Mouse (Mus musculus): ENCODE data around the gene Grin2d. TPM values are rescaled to one million over a fixed set of nuclear protein-coding genes. Genes with fewer than 3 reads are reported as not detected.

Gene Grin2d
- total and polyA plus RNA-seq, 2 experiments from 2014 or later, result 4.4 to 37.8 TPM

DNA sequence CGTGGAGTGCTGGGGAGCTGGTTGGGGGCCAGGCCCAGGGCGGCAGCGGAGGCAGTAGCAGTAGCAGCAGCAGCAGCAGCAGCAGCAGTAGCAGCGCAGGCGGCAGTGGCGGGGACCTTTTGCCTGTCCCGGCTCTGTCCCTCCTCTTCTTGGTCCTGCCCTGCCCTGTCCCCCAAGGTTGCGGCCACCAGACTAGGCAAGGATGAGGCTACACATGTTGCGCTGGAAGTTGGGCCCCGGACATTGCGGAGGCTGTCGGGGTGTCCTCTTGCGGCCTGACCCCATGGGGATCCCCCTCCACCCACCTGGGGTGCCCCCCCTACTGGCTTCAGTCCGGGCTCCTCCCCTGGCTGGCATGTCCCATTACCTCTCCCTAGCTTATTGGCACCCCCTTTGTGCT lies 8.4 kb downstream of the Grin2d start:
- no peaks in the 10 kb centered on the region for H3K36me3 ChIP-seq (ENCODE audit: insufficient read depth, low read length)
- 5% methylated on average over 14 of the region's 14 CpGs for WGBS
- DNase-seq (ENCODE audit: low spot score), result peak; percentile 16
- peaks cover 27% of the 10 kb centered on the region for H3K4me1 ChIP-seq (ENCODE audit: insufficient read depth, low read length)
- peak overlapping the region; percentile 77 for H3K4me2 ChIP-seq (ENCODE audit: low read depth, low read length)
- H3K9me3 ChIP-seq (ENCODE audit: low read length), result no peaks in the 10 kb centered on the region
- peak overlapping the region; percentile 78; the same call in 1 of the 2 replicates for H3K27ac ChIP-seq
- H3K4me3 ChIP-seq (ENCODE audit: low read length), result peak overlapping the region; percentile 72
- H3K9ac ChIP-seq (replicated peaks; ENCODE audit: low read length), result peak overlapping the region; percentile 78
- no peak for TF ChIP-seq CTCF (IDR thresholded peaks at IDR 0.05; ENCODE audit: low read depth)
- H3K27me3 ChIP-seq (ENCODE audit: insufficient read depth, low read length), result no peaks in the 10 kb centered on the region
- ATAC-seq, result no peak

DNA sequence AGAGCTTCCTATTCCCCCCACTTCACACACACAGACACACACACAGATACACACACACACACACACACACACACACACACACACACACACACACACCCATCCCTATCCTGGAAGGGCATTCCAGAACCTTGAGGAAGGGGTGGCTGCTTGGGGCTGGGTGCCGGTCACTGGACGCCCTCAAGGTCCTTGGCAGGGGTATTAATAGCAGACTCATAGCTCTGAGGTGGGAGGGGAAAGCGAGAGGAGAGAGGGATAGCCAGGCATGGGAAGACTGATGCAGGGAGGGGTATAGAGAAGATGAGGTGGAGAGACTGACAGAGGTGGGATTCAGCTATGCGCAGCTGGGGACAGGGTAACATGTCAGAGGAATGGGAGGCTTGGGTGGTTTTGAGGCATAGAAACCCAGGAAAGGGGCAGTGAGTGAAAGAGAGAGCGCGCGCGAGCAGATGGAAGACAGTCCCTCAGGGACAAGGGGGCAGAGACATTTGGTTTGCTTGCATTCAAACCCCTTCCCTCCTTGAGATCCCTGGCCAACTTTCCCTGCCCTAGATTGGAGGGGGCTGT lies 9.0 kb downstream of the Grin2d start:
- 10% methylated on average over 8 of the region's 8 CpGs for WGBS
- H3K9ac ChIP-seq (replicated peaks; ENCODE audit: low read length), result peak overlapping the region; percentile 78
- H3K27ac ChIP-seq, result peak overlapping the region; percentile 78; the same call in 1 of the 2 replicates
- no peaks in the 10 kb centered on the region for H3K36me3 ChIP-seq (ENCODE audit: insufficient read depth, low read length)
- ATAC-seq (no peak), DNase-seq (ENCODE audit: low spot score) (peak; percentile 53)
- H3K4me1 ChIP-seq (ENCODE audit: insufficient read depth, low read length), result peaks cover 27% of the 10 kb centered on the region
- no peaks in the 10 kb centered on the region for H3K27me3 ChIP-seq (ENCODE audit: insufficient read depth, low read length)
- no peak for TF ChIP-seq CTCF (IDR thresholded peaks at IDR 0.05; ENCODE audit: low read depth)
- H3K4me2 ChIP-seq (ENCODE audit: low read depth, low read length), result peak overlapping the region; percentile 77
- H3K4me3 ChIP-seq (ENCODE audit: low read length), result peak overlapping the region; percentile 72
- H3K9me3 ChIP-seq (ENCODE audit: low read length), result no peaks in the 10 kb centered on the region

DNA sequence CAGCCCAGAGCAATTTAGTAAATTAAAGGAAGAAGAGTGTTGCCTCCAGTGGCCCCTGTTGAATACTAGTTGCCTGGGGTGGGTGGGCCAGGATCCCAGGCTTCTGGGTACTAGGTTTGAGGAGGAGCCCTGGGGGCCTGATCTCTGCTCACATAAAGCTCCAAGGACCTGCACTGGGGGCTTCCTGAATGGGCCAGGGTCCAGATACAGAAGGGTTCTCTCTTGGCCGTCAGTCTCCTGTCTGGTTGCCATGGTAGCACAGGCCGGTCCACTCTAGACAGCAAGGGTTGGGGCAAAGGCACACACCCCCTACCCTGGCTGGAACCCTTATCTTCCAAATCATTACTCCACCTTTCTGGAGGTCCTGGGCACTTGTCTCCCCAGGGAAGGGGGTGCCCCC lies 10.3 kb downstream of the Grin2d start:
- no peak for TF ChIP-seq CTCF (IDR thresholded peaks at IDR 0.05; ENCODE audit: low read depth)
- Histone ChIP-seq H3K27me3 (ENCODE audit: insufficient read depth, low read length) (no peaks in the 10 kb centered on the region), H3K9ac (replicated peaks; ENCODE audit: low read length) (peak overlapping the region; percentile 85), H3K4me1 (ENCODE audit: insufficient read depth, low read length) (peaks cover 21% of the 10 kb centered on the region), H3K36me3 (ENCODE audit: insufficient read depth, low read length) (no peaks in the 10 kb centered on the region), H3K4me2 (ENCODE audit: low read depth, low read length) (peak overlapping the region; percentile 77), H3K9me3 (ENCODE audit: low read length) (no peaks in the 10 kb centered on the region), H3K27ac (peak overlapping the region; percentile 0; the same call in 1 of the 2 replicates), H3K4me3 (ENCODE audit: low read length) (peak overlapping the region; percentile 72)
- 5% methylated on average over 2 of the region's 2 CpGs for WGBS
- ATAC-seq, result no peak
- DNase-seq (ENCODE audit: low spot score), result peak; percentile 24

GRCm38 (mm10) chr7:45865925-45866910 lies 12.0 kb downstream of the Grin2d start:
- Histone ChIP-seq H3K36me3 (ENCODE audit: insufficient read depth, low read length) (no peaks in the 10 kb centered on the region), H3K9ac (replicated peaks; ENCODE audit: low read length) (peak overlapping the region; percentile 85), H3K9me3 (ENCODE audit: low read length) (no peaks in the 10 kb centered on the region), H3K4me2 (ENCODE audit: low read depth, low read length) (peak overlapping the region; percentile 77), H3K27me3 (ENCODE audit: insufficient read depth, low read length) (no peaks in the 10 kb centered on the region), H3K4me3 (ENCODE audit: low read length) (peak overlapping the region; percentile 72), H3K27ac (peak overlapping the region; percentile 83), H3K4me1 (ENCODE audit: insufficient read depth, low read length) (peaks cover 21% of the 10 kb centered on the region)
- TF ChIP-seq CTCF (IDR thresholded peaks at IDR 0.05; ENCODE audit: low read depth), result no peak
- ATAC-seq (peak; percentile 73), DNase-seq (ENCODE audit: low spot score) (peak; percentile 98)
- WGBS, result 2% methylated on average over 111 of the region's 117 CpGs

- H3K27ac ChIP-seq, result no peak overlapping the region
- H3K9ac ChIP-seq (replicated peaks; ENCODE audit: low read length), result no peak overlapping the region
- H3K4me3 ChIP-seq (ENCODE audit: low read length), result no peak overlapping the region
- no peak for TF ChIP-seq CTCF (IDR thresholded peaks at IDR 0.05; ENCODE audit: low read depth)
- no peaks in the 10 kb centered on the region for H3K36me3 ChIP-seq (ENCODE audit: insufficient read depth, low read length)
- DNase-seq (ENCODE audit: low spot score) (no peak), ATAC-seq (no peak)
- peaks cover 16% of the 10 kb centered on the region for H3K4me1 ChIP-seq (ENCODE audit: insufficient read depth, low read length)
- 63% methylated on average over 3 of the region's 3 CpGs for WGBS
- no peaks in the 10 kb centered on the region for H3K9me3 ChIP-seq (ENCODE audit: low read length)
- H3K27me3 ChIP-seq (ENCODE audit: insufficient read depth, low read length), result no peaks in the 10 kb centered on the region
- H3K4me2 ChIP-seq (ENCODE audit: low read depth, low read length), result no peak overlapping the region
Observed at GRCm38 (mm10) chr7:45864435-45864834, 13.7 kb downstream of the Grin2d start.

DNA sequence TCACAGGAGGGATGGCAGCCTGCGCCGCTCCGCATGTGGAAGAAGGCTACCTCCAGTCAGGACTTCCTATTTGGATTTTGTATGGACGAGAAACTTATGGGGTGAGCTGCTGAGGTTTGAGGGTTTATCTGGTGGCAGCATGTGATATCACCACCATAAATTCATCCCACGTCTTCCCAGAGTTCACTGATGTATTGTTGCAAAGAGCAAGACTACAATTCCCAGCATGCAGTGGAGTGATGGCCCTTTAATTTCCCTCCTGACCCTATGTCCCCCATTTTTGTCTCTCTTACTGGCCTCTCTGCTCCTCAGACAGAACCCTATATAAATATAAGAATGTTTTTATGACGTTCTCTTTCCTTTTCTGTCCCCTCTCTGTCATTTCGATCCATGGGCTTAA lies 15.4 kb downstream of the Grin2d start:
- ATAC-seq (no peak), DNase-seq (ENCODE audit: low spot score) (no peak)
- Histone ChIP-seq H3K4me2 (ENCODE audit: low read depth, low read length) (no peak overlapping the region), H3K9ac (replicated peaks; ENCODE audit: low read length) (no peak overlapping the region), H3K27ac (no peak overlapping the region), H3K36me3 (ENCODE audit: insufficient read depth, low read length) (no peaks in the 10 kb centered on the region), H3K4me3 (ENCODE audit: low read length) (no peak overlapping the region), H3K9me3 (ENCODE audit: low read length) (no peaks in the 10 kb centered on the region), H3K27me3 (ENCODE audit: insufficient read depth, low read length) (no peaks in the 10 kb centered on the region), H3K4me1 (ENCODE audit: insufficient read depth, low read length) (0 out of 2 replicates have a peak, but pooled peaks cover 6% of the 10 kb centered on the region)
- no peak for TF ChIP-seq CTCF (IDR thresholded peaks at IDR 0.05; ENCODE audit: low read depth)
- WGBS, result 89% methylated on average over 7 of the region's 7 CpGs

Measured in hindbrain, postnatal 0 days (tissue).